12 mouse cellular contexts compared by ENCODE assay signal in the genomic region with DNA sequence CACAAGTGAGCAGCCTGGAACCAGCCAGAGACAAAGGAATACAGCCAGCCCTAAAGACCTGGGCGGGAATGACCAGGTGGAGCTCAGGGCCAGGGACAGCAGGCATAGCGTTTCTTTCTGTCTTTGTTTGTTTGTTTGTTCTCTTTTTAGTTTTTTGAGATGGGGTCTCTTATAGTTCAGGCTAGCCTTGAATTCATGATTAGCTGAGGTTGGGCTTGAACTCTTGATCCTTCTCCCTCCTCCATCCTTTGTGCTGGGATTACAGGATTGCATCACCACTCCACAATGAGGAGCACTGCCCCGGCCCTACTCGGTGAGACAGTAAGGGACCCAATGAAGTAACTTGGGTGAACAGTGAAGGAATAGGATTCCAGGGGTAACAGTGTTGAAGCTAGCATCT. TPM values are rescaled to one million over a fixed set of nuclear protein-coding genes. Genes with fewer than 3 reads are reported as not detected.
DNase-seq lines count a peak whose midpoint lies in the region; ATAC-seq and TF ChIP-seq lines count a peak whose summit lies in the region.
"Had no signal": no experiment of that assay in that cellular context is flagged by ENCODE, and none has a peak within 500 bp of the region (broad histone marks: within the 10 kb centered on the region; RNA-seq: fewer than 3 reads in every experiment).

No protein-coding gene starts in this region.

- peaks cover 40% of the 10 kb centered on the region for H3K4me1 ChIP-seq in forebrain, embryonic 11.5 days (replicated peaks; ENCODE audit: control insufficient read depth, insufficient read depth, low read length)
- H3K4me1 ChIP-seq in hindbrain, postnatal 0 days (ENCODE audit: insufficient read depth, low read length) = peaks cover 42% of the 10 kb centered on the region
- peaks cover 64% of the 10 kb centered on the region for H3K4me1 ChIP-seq in neural tube, embryonic 15.5 days

- no peak for TF ChIP-seq CTCF in layer of hippocampus, adult 2 months (conservative IDR thresholded peaks at IDR 0.05)
- no peak for TF ChIP-seq CTCF in hindbrain, postnatal 0 days (IDR thresholded peaks at IDR 0.05; ENCODE audit: low read depth)

- peak; percentile 29 for ATAC-seq in forebrain, embryonic 11.5 days (replicated peaks; ENCODE audit: low FRiP score)
- ATAC-seq in hindbrain, postnatal 0 days = no peak
- no peak for ATAC-seq in neural tube, embryonic 15.5 days (ENCODE audit: low FRiP score)

- no peaks in the 10 kb centered on the region for H3K9me3 ChIP-seq in forebrain, embryonic 11.5 days (ENCODE audit: control insufficient read depth, low read length)
- H3K9me3 ChIP-seq in hindbrain, postnatal 0 days (ENCODE audit: low read length) = no peaks in the 10 kb centered on the region
- H3K9me3 ChIP-seq in neural tube, embryonic 15.5 days (replicated peaks) = no peaks in the 10 kb centered on the region
- H3K9me3 ChIP-seq: lung, embryonic 15.5 days had no signal

- DNase-seq in layer of hippocampus, adult 2 months (ENCODE audit: low spot score in 2 of 2) = no peak
- DNase-seq in layer of hippocampus, postnatal 36 days = no peak
- no peak for DNase-seq in forebrain, embryonic 11.5 days (ENCODE audit: low spot score)
- DNase-seq in hindbrain, postnatal 0 days (ENCODE audit: low spot score) = no peak
- DNase-seq in embryo, embryonic 10.5 days (ENCODE audit: low spot score) = no peak
- no peak for DNase-seq in ovary, adult 18-20 months (ENCODE audit: low spot score)
- no peak for DNase-seq in left cerebral cortex, adult 11 months (ENCODE audit: low spot score)

- peak overlapping the region; percentile 60; the same call in 1 of the 2 replicates for H3K4me2 ChIP-seq in forebrain, embryonic 11.5 days (ENCODE audit: low read depth, low read length, severe bottlenecking)
- peak overlapping the region; percentile 68 for H3K4me2 ChIP-seq in hindbrain, postnatal 0 days (ENCODE audit: low read depth, low read length)
- peak overlapping the region; percentile 92 for H3K4me2 ChIP-seq in neural tube, embryonic 15.5 days

- no peaks in the 10 kb centered on the region for H3K36me3 ChIP-seq in forebrain, embryonic 11.5 days (ENCODE audit: control insufficient read depth, insufficient read depth, low read length)
- no peaks in the 10 kb centered on the region for H3K36me3 ChIP-seq in hindbrain, postnatal 0 days (ENCODE audit: insufficient read depth, low read length)
- H3K36me3 ChIP-seq in neural tube, embryonic 15.5 days = no peaks in the 10 kb centered on the region
- H3K36me3 ChIP-seq: lung, embryonic 15.5 days had no signal

- H3K9ac ChIP-seq in forebrain, embryonic 11.5 days (ENCODE audit: low read length) = peak overlapping the region; percentile 66
- H3K9ac ChIP-seq in hindbrain, postnatal 0 days (replicated peaks; ENCODE audit: low read length) = peak overlapping the region; percentile 46; the same call in 1 of the 2 replicates
- peak overlapping the region; percentile 46; the same call in 1 of the 2 replicates for H3K9ac ChIP-seq in neural tube, embryonic 15.5 days (replicated peaks)
- H3K9ac ChIP-seq: lung, embryonic 15.5 days had no signal

- H3K27ac ChIP-seq in layer of hippocampus, adult 2 months = peak overlapping the region; percentile 93
- H3K27ac ChIP-seq in forebrain, embryonic 11.5 days (ENCODE audit: low read depth, low read length) = peak overlapping the region; percentile 100
- peak overlapping the region; percentile 95 for H3K27ac ChIP-seq in hindbrain, postnatal 0 days
- H3K27ac ChIP-seq in neural tube, embryonic 15.5 days (replicated peaks) = peak overlapping the region; percentile 93
- H3K27ac ChIP-seq: lung, embryonic 15.5 days had no signal

- peaks cover 35% of the 10 kb centered on the region for H3K27me3 ChIP-seq in forebrain, embryonic 11.5 days (ENCODE audit: control insufficient read depth, insufficient read depth, low read length)
- no peaks in the 10 kb centered on the region for H3K27me3 ChIP-seq in hindbrain, postnatal 0 days (ENCODE audit: insufficient read depth, low read length)
- peaks cover 15% of the 10 kb centered on the region for H3K27me3 ChIP-seq in neural tube, embryonic 15.5 days (replicated peaks)

- WGBS in forebrain, embryonic 11.5 days = 15% methylated on average over 4 of the region's 4 CpGs
- WGBS in hindbrain, postnatal 0 days = 29% methylated on average over 4 of the region's 4 CpGs
- 24% methylated on average over 4 of the region's 4 CpGs for WGBS in neural tube, embryonic 15.5 days

- peak overlapping the region; percentile 54 for H3K4me3 ChIP-seq in layer of hippocampus, adult 2 months
- peak overlapping the region; percentile 31 for H3K4me3 ChIP-seq in forebrain, embryonic 11.5 days (ENCODE audit: low read depth, low read length)
- H3K4me3 ChIP-seq in hindbrain, postnatal 0 days (ENCODE audit: low read length) = peak overlapping the region; percentile 32
- peak overlapping the region; percentile 40 for H3K4me3 ChIP-seq in neural tube, embryonic 15.5 days (replicated peaks)

RNA-seq across cellular contexts. Expression of gene Btbd17, which starts 1.1 kb away (rescaled TPM):
- 10 to 100 TPM; 21.7 to 22.9 TPM for total RNA-seq in layer of hippocampus, adult 2 months (2021)
- total RNA-seq in layer of hippocampus, postnatal 36 days (2021) = 10 to 100 TPM; 24.1 to 24.6 TPM
- 42.2 and 47.3 TPM in 2 replicates for polyA plus RNA-seq in forebrain, embryonic 11.5 days (2014; fragmentation: Nextera tagmentation; extraction: Ambion mirVana)
- 84.6 and 94.0 TPM in 2 replicates for total RNA-seq in hindbrain, postnatal 0 days (2014; rRNA removed)
- 30.4 and 31.1 TPM in 2 replicates for polyA plus RNA-seq in hindbrain, postnatal 0 days (2015; fragmentation: Nextera tagmentation; extraction: Ambion mirVana)
- polyA plus RNA-seq in neural tube, embryonic 15.5 days (2015; fragmentation: Nextera tagmentation; extraction: Ambion mirVana) = 14.8 and 21.3 TPM in 2 replicates
- total RNA-seq: heart, adult 8-10 months had no signal
- polyA plus RNA-seq: thymus, postnatal 0 days had no signal

RNA-seq across cellular contexts. Expression of gene Gpr142, which starts 4.0 kb away (rescaled TPM):
- total RNA-seq in layer of hippocampus, adult 2 months (2021) = not detected
- not detected for total RNA-seq in layer of hippocampus, postnatal 36 days (2021)
- polyA plus RNA-seq in forebrain, embryonic 11.5 days (2014; fragmentation: Nextera tagmentation; extraction: Ambion mirVana) = not detected in 2 replicates
- 0.58 TPM in 1 of 2 replicates, not detected in the other for total RNA-seq in hindbrain, postnatal 0 days (2014; rRNA removed)
- polyA plus RNA-seq in hindbrain, postnatal 0 days (2015; fragmentation: Nextera tagmentation; extraction: Ambion mirVana) = not detected in 2 replicates
- polyA plus RNA-seq in neural tube, embryonic 15.5 days (2015; fragmentation: Nextera tagmentation; extraction: Ambion mirVana) = not detected in 2 replicates
- total RNA-seq: heart, adult 8-10 months; left cerebral cortex, postnatal 36 days had no signal
- polyA plus RNA-seq: lung, embryonic 15.5 days; thymus, postnatal 0 days had no signal

RNA-seq across cellular contexts. Expression of gene Kif19a, which starts 29.5 kb away (rescaled TPM):
- 1 to 10 TPM; 2.9 to 5.4 TPM for total RNA-seq in layer of hippocampus, adult 2 months (2021)
- 1 to 10 TPM; 4.0 to 6.1 TPM for total RNA-seq in layer of hippocampus, postnatal 36 days (2021)
- 0.83 and 1.2 TPM in 2 replicates for polyA plus RNA-seq in forebrain, embryonic 11.5 days (2014; fragmentation: Nextera tagmentation; extraction: Ambion mirVana)
- 7.4 and 13.5 TPM in 2 replicates for total RNA-seq in hindbrain, postnatal 0 days (2014; rRNA removed)
- polyA plus RNA-seq in hindbrain, postnatal 0 days (2015; fragmentation: Nextera tagmentation; extraction: Ambion mirVana) = 0.99 and 1.6 TPM in 2 replicates
- polyA plus RNA-seq in neural tube, embryonic 15.5 days (2015; fragmentation: Nextera tagmentation; extraction: Ambion mirVana) = 0.47 and 1.0 TPM in 2 replicates

RNA-seq across cellular contexts. Expression of gene Gprc5c, which starts 56.3 kb away (rescaled TPM):
- 1 to 10 TPM; 4.7 to 5.4 TPM for total RNA-seq in layer of hippocampus, adult 2 months (2021)
- total RNA-seq in layer of hippocampus, postnatal 36 days (2021) = 1 to 10 TPM; 3.6 to 5.1 TPM
- 14.1 and 14.4 TPM in 2 replicates for polyA plus RNA-seq in forebrain, embryonic 11.5 days (2014; fragmentation: Nextera tagmentation; extraction: Ambion mirVana)
- total RNA-seq in hindbrain, postnatal 0 days (2014; rRNA removed) = 12.8 and 14.1 TPM in 2 replicates
- 7.5 and 7.8 TPM in 2 replicates for polyA plus RNA-seq in hindbrain, postnatal 0 days (2015; fragmentation: Nextera tagmentation; extraction: Ambion mirVana)
- 8.8 and 12.0 TPM in 2 replicates for polyA plus RNA-seq in neural tube, embryonic 15.5 days (2015; fragmentation: Nextera tagmentation; extraction: Ambion mirVana)
